Mouse (Mus musculus): ENCODE data around the gene Nipa1.

- TF ChIP-seq CTCF (IDR thresholded peaks at IDR 0.05; ENCODE audit: borderline replicate concordance, insufficient read depth, low read length) (no peak), POLR2A (IDR thresholded peaks at IDR 0.05; ENCODE audit: low read depth, low read length) (no peak)
Observed at GRCm38 (mm10) chr7:55935025-55935424, 84.7 kb downstream of the Nipa1 start.

Measured in embryonic fibroblast, embryonic 13.5 days (primary cell).